Mouse (Mus musculus): ENCODE data around the gene Spaar.

DNA sequence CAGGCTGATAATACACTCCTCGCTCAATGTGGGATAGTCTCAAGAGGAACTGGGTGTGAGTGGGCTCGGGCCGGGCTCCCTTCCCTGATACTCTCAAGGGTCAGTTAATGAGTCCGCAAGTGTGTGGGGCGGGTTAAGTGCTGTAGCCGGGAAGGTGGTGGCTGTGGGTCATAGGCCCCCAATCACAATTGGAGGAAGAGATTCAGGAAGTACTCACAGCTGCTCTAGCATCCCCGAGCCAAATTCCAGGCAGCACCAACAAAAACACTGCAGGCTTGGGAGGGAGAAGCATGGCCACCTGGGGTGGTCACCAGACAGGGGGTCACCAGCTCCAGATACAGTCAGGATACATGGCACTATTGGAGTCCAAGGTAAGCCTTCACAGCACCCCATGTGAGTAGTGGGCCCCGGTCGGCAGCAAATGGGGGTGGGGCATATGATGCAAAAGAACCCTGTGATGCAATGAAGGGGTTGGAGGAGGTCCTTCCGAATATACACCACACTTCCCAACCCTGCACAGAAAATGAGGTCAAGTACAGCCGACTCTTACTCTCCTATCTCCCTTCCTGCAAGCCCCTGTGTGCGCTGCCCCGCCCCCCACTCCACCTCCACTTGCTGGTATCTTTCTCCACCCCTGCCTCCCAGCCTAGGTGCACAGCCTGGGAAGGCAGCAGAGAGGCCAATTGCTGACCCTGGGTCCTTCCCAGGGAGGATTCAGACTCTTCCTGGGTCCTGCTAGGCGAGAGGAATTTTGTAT is at the start of gene Spaar:
- no peak for TF ChIP-seq TAL1 (IDR thresholded peaks at IDR 0.05; ENCODE audit: low read length)
- TF ChIP-seq GATA1 (IDR thresholded peaks at IDR 0.05; ENCODE audit: low read length): no peak
